Mouse (Mus musculus) left cerebral cortex, postnatal 14 days (tissue): ENCODE data around the gene Mb. TPM values are rescaled to one million over a fixed set of nuclear protein-coding genes. Genes with fewer than 3 reads are reported as not detected.

Source experiments
- DNase-seq, 2 experiments: peaks; one replicate each; pipeline ENCODE4 v3.0.0; 2021 to 2022; ENCODE audit warnings: low spot score in 2 of 2, mixed read lengths in 1 of 2
- intact Hi-C: fragments of 180-260 bp; cut with DNase I; formaldehyde crosslinking; loops from one replicate; pipeline ENCODE4 v1.15.1; 2025
- total RNA-seq, 2 experiments: library from RNA; stranded (reverse); gene quantifications; 2 replicates each; pipeline ENCODE4 v1.2.3; 2021

The Mb gene
- total RNA-seq, 2 experiments from 2014 or later, result not detected

GRCm38 (mm10) chr15:77035643-77036042 is 14.8 kb downstream of the Mb start:
- intact Hi-C loops, result no loop called here
- no peak for DNase-seq

DNA sequence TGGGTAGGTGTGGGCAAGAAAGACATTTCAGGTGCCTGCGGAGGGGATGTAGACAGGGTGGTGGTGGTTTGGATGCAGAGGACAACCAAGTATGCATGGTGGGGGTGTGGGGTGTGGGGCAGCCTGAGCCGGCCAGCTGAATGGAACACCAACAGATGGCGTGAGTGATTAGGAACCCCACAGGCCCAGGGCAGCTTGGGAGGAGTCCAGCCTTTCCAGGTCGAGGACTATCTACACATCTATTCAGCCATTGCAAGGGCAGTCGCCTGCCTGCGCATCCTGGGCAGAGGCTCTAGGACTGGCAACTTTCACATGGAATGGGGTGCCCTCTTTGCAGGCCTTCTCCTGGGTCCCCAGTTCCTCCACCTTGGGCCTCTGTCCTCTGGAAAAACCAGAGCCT is 15.9 kb downstream of the Mb start:
- intact Hi-C loops, result no loop called here
- DNase-seq, result no peak

DNA sequence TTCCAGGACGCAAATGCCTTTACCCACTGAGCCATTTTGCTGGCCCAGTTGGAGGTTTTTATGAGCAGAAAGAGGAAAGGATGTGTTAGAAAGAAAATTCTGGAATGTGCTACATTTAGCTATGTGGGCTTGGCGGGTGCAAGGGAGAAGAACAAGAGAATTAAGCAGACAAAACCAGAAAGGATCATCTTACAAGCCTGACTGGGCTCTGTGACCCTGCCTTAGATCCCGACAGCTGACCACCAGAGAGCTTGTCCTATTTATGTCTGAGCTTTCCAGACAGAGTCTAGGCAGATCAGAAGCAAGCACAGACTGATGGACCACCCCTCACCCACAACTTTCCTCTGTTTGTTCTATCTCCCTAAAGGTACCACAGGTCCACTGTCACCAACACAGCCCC is 19.2 kb downstream of the Mb start:
- intact Hi-C loops, result no loop called here

GRCm38 (mm10) chr15:77029331-77029991 is 21.0 kb downstream of the Mb start:
- intact Hi-C loops, result no loop called here
- peak; percentile 65 to 77 for DNase-seq

More for the DNA sequence above, 19.2 kb downstream of the Mb start:
- no peak for DNase-seq

- intact Hi-C loops, result no loop called here
Measured at GRCm38 (mm10) chr15:77027675-77028074, 22.8 kb downstream of the Mb start.

DNA sequence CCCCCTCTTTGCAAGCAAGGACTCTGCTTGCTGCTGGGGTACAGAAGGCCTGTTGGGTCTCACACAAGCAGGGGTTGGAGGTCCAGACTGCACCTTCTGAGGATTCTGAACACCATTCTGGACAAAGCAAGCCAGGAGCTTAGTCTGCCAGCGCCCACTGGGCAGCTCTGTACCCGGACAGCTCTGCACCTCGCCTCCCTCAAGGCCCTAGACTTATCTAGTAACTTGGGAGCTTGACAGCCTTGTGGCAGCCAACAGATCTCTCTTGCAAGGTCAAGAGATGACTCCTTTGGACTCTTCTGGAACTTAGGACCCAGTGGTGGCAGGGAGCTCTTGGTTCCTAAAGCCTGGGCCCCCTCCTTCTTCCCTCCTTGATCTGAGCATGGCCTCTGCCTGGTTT is 23.4 kb downstream of the Mb start:
- DNase-seq, result no peak
- intact Hi-C loops, result no loop called here

More at GRCm38 (mm10) chr15:77027675-77028074, 22.8 kb downstream of the Mb start:
- DNase-seq, result no peak

- intact Hi-C loops, result no loop called here
- no peak for DNase-seq
Measured at GRCm38 (mm10) chr15:77025884-77026583, 24.4 kb downstream of the Mb start.

DNA sequence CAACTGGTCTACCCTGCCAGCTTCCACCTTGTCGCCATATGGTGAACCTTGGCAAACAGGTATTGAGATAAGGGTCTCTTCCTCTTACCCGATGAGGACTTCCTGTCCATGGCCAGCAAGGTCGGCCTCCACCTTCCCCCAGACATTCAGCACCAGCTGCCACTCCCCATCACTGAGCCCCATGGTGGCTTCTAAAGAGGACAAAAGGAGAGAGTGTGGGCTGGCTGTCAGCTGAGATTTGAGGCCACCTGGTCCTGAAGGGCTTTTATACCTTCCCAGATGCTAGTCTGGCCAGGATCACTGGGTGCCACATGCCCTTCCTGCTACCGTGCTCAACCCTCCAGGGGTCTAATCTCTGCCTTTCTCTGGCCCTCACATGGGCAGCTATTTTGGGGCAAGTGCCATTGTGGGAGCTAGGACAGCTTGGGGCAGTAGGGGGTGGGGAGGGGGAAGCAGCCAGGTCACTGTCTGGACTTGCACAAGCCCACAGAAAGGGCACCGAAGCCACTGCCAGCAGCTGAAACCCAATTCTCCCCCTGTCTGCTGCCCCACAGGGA is 28.0 kb downstream of the Mb start:
- no peak for DNase-seq
- intact Hi-C loops, result no loop called here

- intact Hi-C loops, result no loop called here
Measured at GRCm38 (mm10) chr15:77021851-77022250, 28.6 kb downstream of the Mb start.

GRCm38 (mm10) chr15:77021056-77021455 is 29.4 kb downstream of the Mb start:
- intact Hi-C loops, result no loop called here
- DNase-seq, result no peak

More at GRCm38 (mm10) chr15:77021851-77022250, 28.6 kb downstream of the Mb start:
- no peak for DNase-seq

GRCm38 (mm10) chr15:77020136-77020535 is 30.3 kb downstream of the Mb start:
- intact Hi-C loops, result no loop called here
- DNase-seq, result no peak

- DNase-seq, result no peak
- intact Hi-C loops, result no loop called here
Measured at GRCm38 (mm10) chr15:77019533-77019932, 30.9 kb downstream of the Mb start.

DNA sequence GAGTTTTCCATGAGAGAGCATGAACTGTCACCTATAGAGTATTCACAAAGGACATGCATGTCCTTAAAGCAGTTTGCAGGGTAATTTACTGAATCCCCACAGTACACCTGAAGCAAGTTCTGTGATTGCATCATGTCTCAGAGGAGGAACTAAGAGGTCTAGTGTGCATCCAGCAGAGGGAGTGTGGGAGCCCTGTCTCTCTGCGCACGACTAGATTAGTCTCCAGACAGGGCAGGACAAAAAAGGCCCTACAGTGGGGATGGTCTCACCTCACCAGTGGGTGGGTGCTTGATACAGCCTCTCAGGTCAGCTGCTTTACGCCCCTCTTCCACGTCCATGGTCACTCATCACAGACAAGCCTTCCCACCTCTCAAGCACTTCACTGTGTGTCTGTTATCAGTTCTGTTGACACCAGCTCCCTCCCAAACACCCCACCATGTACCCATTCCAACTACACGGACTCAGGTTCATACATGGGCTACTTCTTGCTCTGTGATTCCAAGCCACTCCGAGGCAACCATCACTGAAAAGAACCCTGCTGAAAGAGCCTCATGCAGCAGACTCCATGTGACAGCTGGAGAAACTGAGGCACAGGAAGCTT is 31.6 kb downstream of the Mb start:
- DNase-seq, result peak in 1 of 2 experiments; percentile 56
- intact Hi-C loops, result no loop called here

DNA sequence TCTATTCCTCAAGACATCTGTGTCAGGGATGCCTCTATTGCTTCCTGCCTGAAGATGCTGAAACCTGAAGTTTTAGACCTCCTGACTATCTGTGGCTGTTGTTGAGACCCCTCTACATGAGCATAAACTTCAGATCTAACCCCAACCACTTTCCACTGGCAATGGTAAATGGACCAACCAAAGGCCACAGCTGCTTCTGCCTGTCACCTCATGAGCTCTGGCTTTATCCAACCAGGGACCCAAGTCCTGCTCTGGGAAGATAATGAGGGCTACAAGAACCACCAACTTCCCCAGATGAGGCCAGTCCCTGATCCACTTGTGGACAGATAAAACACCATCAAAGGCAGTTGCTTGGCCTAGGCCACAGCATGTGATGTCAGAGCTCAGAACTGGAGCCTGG is 32.6 kb downstream of the Mb start:
- intact Hi-C loops, result no loop called here

DNA sequence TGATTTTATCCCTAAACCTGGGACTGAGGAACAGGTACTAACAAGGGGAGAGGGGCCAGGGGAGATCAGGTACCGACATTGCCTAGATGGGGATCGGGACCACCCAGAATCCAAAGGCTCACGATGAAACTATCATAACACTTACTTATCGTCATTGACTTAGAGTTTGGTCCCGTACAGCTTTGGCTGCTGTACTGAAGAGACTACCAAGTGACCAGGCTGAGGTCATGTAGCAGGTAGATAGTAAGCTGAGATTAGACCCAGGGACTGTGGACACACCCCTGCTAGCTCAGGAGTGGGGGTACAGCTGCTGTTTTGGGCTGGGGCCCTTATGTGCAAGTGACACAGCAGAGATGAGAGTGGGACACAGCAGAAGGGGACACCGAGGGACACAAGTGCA is 34.0 kb downstream of the Mb start:
- intact Hi-C loops, result no loop called here

More for the DNA sequence above, 32.6 kb downstream of the Mb start:
- no peak for DNase-seq

GRCm38 (mm10) chr15:77014985-77015384 is 35.5 kb downstream of the Mb start:
- intact Hi-C loops, result no loop called here
- no peak for DNase-seq

More for the DNA sequence above, 34.0 kb downstream of the Mb start:
- no peak for DNase-seq

DNA sequence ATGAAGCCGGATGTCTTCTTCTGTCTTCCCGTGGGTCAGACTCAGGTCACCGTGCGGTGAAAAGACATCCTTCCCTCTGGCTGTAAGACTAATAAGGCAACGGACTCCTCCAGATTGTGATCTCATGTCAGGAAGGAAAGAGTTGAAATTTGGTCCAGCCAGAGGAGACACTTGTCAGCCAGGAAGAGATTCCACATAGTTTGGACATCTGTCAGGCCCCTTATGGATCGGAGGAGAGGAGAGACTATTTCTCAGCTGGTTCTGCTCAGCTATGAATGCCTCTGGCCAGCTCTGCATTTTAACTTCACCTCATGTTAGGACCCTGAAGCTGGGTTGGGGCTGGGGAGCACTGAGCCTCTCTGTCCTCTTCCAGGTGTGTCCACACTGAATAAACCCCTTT is 36.0 kb downstream of the Mb start:
- intact Hi-C loops, result no loop called here
- DNase-seq, result no peak

- intact Hi-C loops, result no loop called here
- peak; percentile 58 to 70 for DNase-seq
Measured at GRCm38 (mm10) chr15:77013753-77014241, 36.7 kb downstream of the Mb start.

GRCm38 (mm10) chr15:77008851-77009250 is 41.6 kb downstream of the Mb start:
- no peak for DNase-seq
- intact Hi-C loops, result loop anchor here (5.0 kb wide), 1 partner anchor 37 kb away; no protein-coding TSS in a partner anchor

GRCm38 (mm10) chr15:77003868-77004215 is 46.6 kb downstream of the Mb start:
- intact Hi-C loops, result no loop called here
- DNase-seq, result peak; percentile 59 to 71
